Mouse (Mus musculus) C3H10T1/2 (cell line): ENCODE data around the gene Ifitm10. TPM values are rescaled to one million over a fixed set of nuclear protein-coding genes. Genes with fewer than 3 reads are reported as not detected.

Source experiments
- polyA plus RNA-seq, 2 experiments: library from polyadenylated mRNA; unstranded; fragments of >200 nt; fragmentation: generic; extraction: Trizol; gene quantifications; one replicate each; pipeline ENCODE4 v1.2.1; 2012; ENCODE audit warnings: missing spikeins in 2 of 2

Gene Ifitm10
- 1 to 10 TPM; 2.0 to 4.2 TPM for polyA plus RNA-seq

GRCm38 (mm10) chr7:142373641-142374412 lies at the start of gene Ifitm10:
Gene Ifitm10, minus strand, starts transcription at chr7:142373753.

GRCm38 (mm10) chr7:142387419-142388148 lies 14.0 kb upstream of the Ifitm10 start, which contains the start of gene Ctsd:
Gene Ctsd, minus strand, starts transcription at chr7:142388038.

GRCm38 (mm10) chr7:142382567-142382966 lies 9.0 kb upstream of the Ifitm10 start, which contains the start of gene Gm49369:
Gene Gm49369, minus strand, starts transcription at chr7:142382667.

GRCm38 (mm10) chr7:142303249-142303648 lies 70.3 kb downstream of the Ifitm10 start, which contains the start of gene Krtap5-4:
Gene Krtap5-4, plus strand, starts transcription at chr7:142303549.

GRCm38 (mm10) chr7:142297018-142297417 lies 76.5 kb downstream of the Ifitm10 start, which contains the start of gene Krtap5-1:
Gene Krtap5-1, minus strand, starts transcription at chr7:142297118.

Other genes with a start within 250 kb of the Ifitm10 start
- gene Gm39115, start 237.7 kb downstream of the Ifitm10 start, polyA plus RNA-seq = not detected
- gene Gm45337, start 229.1 kb downstream of the Ifitm10 start, polyA plus RNA-seq = not detected
- gene Gm29735, start 216.6 kb downstream of the Ifitm10 start, polyA plus RNA-seq = not detected
- gene Gm4553, start 208.0 kb downstream of the Ifitm10 start, polyA plus RNA-seq = not detected
- gene Krtap5-2, start 197.7 kb downstream of the Ifitm10 start, polyA plus RNA-seq = not detected
- not detected for gene Gm10153, start 183.4 kb downstream of the Ifitm10 start, polyA plus RNA-seq
- gene Krtap5-3, start 172.4 kb downstream of the Ifitm10 start, polyA plus RNA-seq = not detected
- not detected for gene Gm7579, start 161.9 kb downstream of the Ifitm10 start, polyA plus RNA-seq
- not detected for gene Krtap5-5, start 143.8 kb downstream of the Ifitm10 start, polyA plus RNA-seq
- not detected for gene Gm40460, start 132.7 kb downstream of the Ifitm10 start, polyA plus RNA-seq
- not detected for gene Gm2431, start 115.4 kb downstream of the Ifitm10 start, polyA plus RNA-seq
- not detected for gene Gm4559, start 99.4 kb downstream of the Ifitm10 start, polyA plus RNA-seq
- not detected for gene Krtap5-1, start 76.6 kb downstream of the Ifitm10 start, polyA plus RNA-seq
- not detected for gene Krtap5-4, start 70.2 kb downstream of the Ifitm10 start, polyA plus RNA-seq
- under 1 TPM; 0.12 to 0.13 TPM for gene Gm49369, start 8.9 kb upstream of the Ifitm10 start, polyA plus RNA-seq
- 100 to 1,000 TPM; 348 to 485 TPM for gene Ctsd, start 14.3 kb upstream of the Ifitm10 start, polyA plus RNA-seq
- gene Syt8, start 61.1 kb upstream of the Ifitm10 start, polyA plus RNA-seq = 1 to 10 TPM; 1.6 TPM
- gene Tnni2, start 68.1 kb upstream of the Ifitm10 start, polyA plus RNA-seq = 1 to 10 TPM in 1 of 2 experiments, under 1 TPM in 1; 0.35 to 2.5 TPM
- 10 to 100 TPM; 10.9 to 46.7 TPM for gene Lsp1, start 87.1 kb upstream of the Ifitm10 start, polyA plus RNA-seq
- 1 to 10 TPM in 1 of 2 experiments, under 1 TPM in 1; 0.05 to 2.6 TPM for gene Tnnt3, start 125.1 kb upstream of the Ifitm10 start, polyA plus RNA-seq
- gene Mrpl23, start 158.9 kb upstream of the Ifitm10 start, polyA plus RNA-seq = 100 to 1,000 TPM; 104 to 105 TPM